ENCODE assay signal across 22 mouse cellular contexts in the genomic region with DNA sequence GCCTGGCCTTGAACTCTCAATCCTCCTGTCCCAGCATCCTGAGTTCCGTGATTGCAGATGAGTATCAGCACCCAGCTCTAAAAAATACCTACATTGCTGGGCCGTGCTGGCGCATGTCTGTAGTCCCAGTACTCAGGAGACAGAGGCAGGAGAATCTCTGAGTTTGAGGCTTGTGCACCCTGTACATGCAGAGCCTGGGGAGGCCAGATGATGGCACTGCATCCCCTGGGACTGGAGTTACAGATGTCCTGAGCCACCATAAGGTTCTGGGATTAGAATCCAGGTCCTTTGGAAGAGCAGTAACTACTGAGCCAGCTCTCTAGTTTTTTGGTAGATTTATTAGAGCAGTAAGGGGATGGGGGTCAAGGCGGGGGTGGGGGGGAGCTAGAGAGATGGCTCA. TPM values are rescaled to one million over a fixed set of nuclear protein-coding genes. Genes with fewer than 3 reads are reported as not detected.
A peak's percentile ranks its signal among the peaks of the same experiment; 100 is the strongest.
DNase-seq lines count a peak whose midpoint lies in the region; TF ChIP-seq lines count a peak whose summit lies in the region.
"Had no signal": no experiment of that assay in that cellular context is flagged by ENCODE, and none has a peak within 500 bp of the region (broad histone marks: within the 10 kb centered on the region; RNA-seq: fewer than 3 reads in every experiment).

No protein-coding gene starts in this region.

- no peak for DNase-seq in kidney, adult 2 months
- DNase-seq in kidney, postnatal 14 days, result no peak
- peak; percentile 74 for DNase-seq in ZHBTc4 (ENCODE audit: low read depth, low spot score)
- DNase-seq in c-Kit-positive CD71-positive TER-119-positive erythroid progenitor cells, embryonic 14.5 days (ENCODE audit: low spot score), result no peak
- DNase-seq: adrenal gland, postnatal 14 days; cerebellum, adult 18-20 months; cerebellum, adult 9-11 months; cerebellum, postnatal 36 days; forebrain, postnatal 0 days; gastrocnemius, adult 2 months; gastrocnemius, postnatal 36 days; heart, adult 11 months; heart, postnatal 14 days; kidney, adult 11 months had no signal

- no peak for TF ChIP-seq POLR2A in kidney, adult 2 months (IDR thresholded peaks at IDR 0.05; ENCODE audit: low read depth, low read length)
- TF ChIP-seq POLR2A in ES-Bruce4 (IDR thresholded peaks at IDR 0.05; ENCODE audit: insufficient read depth, low read length), result no peak

- no peaks in the 10 kb centered on the region for H3K27me3 ChIP-seq in kidney, adult 2 months (replicated peaks; ENCODE audit: control insufficient read depth, insufficient read depth, low read length)
- H3K27me3 ChIP-seq in E14TG2a.4 (ENCODE audit: insufficient read depth, low read length), result no peaks in the 10 kb centered on the region
- H3K27me3 ChIP-seq in ES-Bruce4 (ENCODE audit: control insufficient read depth, insufficient read depth, low read length, poor library complexity, severe bottlenecking), result no peaks in the 10 kb centered on the region
- H3K27me3 ChIP-seq: embryonic facial prominence, embryonic 13.5 days; forebrain, embryonic 13.5 days; heart, embryonic 15.5 days had no signal

- TF ChIP-seq CTCF in kidney, adult 2 months (conservative IDR thresholded peaks at IDR 0.05; ENCODE audit: insufficient read depth, insufficient read length, low read depth, low read length), result 0 out of 2 replicates have a peak, but pooled peaks have one; percentile 15
- TF ChIP-seq CTCF in E14TG2a.4 (conservative IDR thresholded peaks at IDR 0.05; ENCODE audit: low read length) (peak; percentile 45), ES-Bruce4 (IDR thresholded peaks at IDR 0.05; ENCODE audit: low read depth, low read length) (peak; percentile 69)

- H3K4me3 ChIP-seq in kidney, adult 2 months (ENCODE audit: insufficient read depth, low read depth, low read length), result no peak overlapping the region
- H3K4me3 ChIP-seq in E14TG2a.4 (replicated peaks; ENCODE audit: low read length) (peak overlapping the region; percentile 37), ES-Bruce4 (ENCODE audit: low read depth, low read length) (no peak overlapping the region)
- H3K4me3 ChIP-seq: embryonic facial prominence, embryonic 13.5 days; forebrain, embryonic 13.5 days; gastrocnemius, adult 2 months; heart, embryonic 10.5 days; heart, embryonic 15.5 days had no signal

- H3K36me3 ChIP-seq in kidney, adult 2 months (ENCODE audit: control insufficient read depth, insufficient read depth, low read length), result no peaks in the 10 kb centered on the region; the same call in 1 of the 2 replicates
- H3K36me3 ChIP-seq in E14TG2a.4 (ENCODE audit: insufficient read depth, low read length) (peaks cover 83% of the 10 kb centered on the region), ES-Bruce4 (ENCODE audit: control insufficient read depth, insufficient read depth, low read length, poor library complexity, severe bottlenecking) (no peaks in the 10 kb centered on the region; the same call in 1 of the 2 replicates)

- no peak overlapping the region for H3K27ac ChIP-seq in kidney, adult 2 months (ENCODE audit: insufficient read depth, low read depth, low read length)
- 0 out of 2 replicates have a peak overlapping the region, but pooled peaks have one; percentile 29 for H3K27ac ChIP-seq in ES-Bruce4 (ENCODE audit: insufficient read depth, low read length)
- H3K27ac ChIP-seq: embryonic facial prominence, embryonic 13.5 days; forebrain, embryonic 13.5 days; gastrocnemius, adult 2 months; heart, embryonic 10.5 days; heart, embryonic 15.5 days; hindbrain, embryonic 14.5 days had no signal

- H3K4me1 ChIP-seq in kidney, adult 2 months (ENCODE audit: control insufficient read depth, insufficient read depth, low read length), result no peaks in the 10 kb centered on the region
- peaks cover 61% of the 10 kb centered on the region for H3K4me1 ChIP-seq in E14TG2a.4 (replicated peaks; ENCODE audit: low read depth, low read length)
- H3K4me1 ChIP-seq in ES-Bruce4 (ENCODE audit: control insufficient read depth, insufficient read depth, low read length), result peaks cover 2% of the 10 kb centered on the region
- H3K4me1 ChIP-seq: embryonic facial prominence, embryonic 13.5 days; forebrain, embryonic 13.5 days; heart, embryonic 10.5 days; heart, embryonic 15.5 days had no signal

- TF ChIP-seq EP300 in ES-Bruce4 (IDR thresholded peaks at IDR 0.05; ENCODE audit: insufficient read depth, low read depth, low read length), result no peak

- WGBS in kidney, adult 2 months, result 99% methylated on average over 4 of the region's 4 CpGs

- H3K9me3 ChIP-seq in E14TG2a.4 (ENCODE audit: low read length) (no peaks in the 10 kb centered on the region), ES-Bruce4 (replicated peaks; ENCODE audit: control insufficient read depth, insufficient read depth, low read length, poor library complexity, severe bottlenecking) (no peaks in the 10 kb centered on the region)
- H3K9me3 ChIP-seq: embryonic facial prominence, embryonic 13.5 days; forebrain, embryonic 13.5 days; G1E; heart, embryonic 10.5 days; heart, embryonic 15.5 days had no signal

- H3K9ac ChIP-seq in ES-Bruce4 (ENCODE audit: low read depth, poor library complexity, severe bottlenecking), result peak overlapping the region; percentile 13; the same call in 1 of the 2 replicates
- H3K9ac ChIP-seq: embryonic facial prominence, embryonic 13.5 days; forebrain, embryonic 13.5 days; forebrain, postnatal 0 days; heart, embryonic 15.5 days; hindbrain, embryonic 14.5 days had no signal

RNA-seq across cellular contexts. Expression of gene Rpl12, which starts 20.9 kb away (rescaled TPM):
- 166 and 270 TPM in 2 replicates for polyA plus RNA-seq in kidney, adult 2 months (2012; rRNA removed)
- polyA plus RNA-seq in ES-Bruce4 (2011; ENCODE audit: insufficient read depth, insufficient read length, low read depth, missing spikeins), result 114 and 117 TPM in 2 replicates

RNA-seq across cellular contexts. Expression of gene Lrsam1, which starts 20.9 kb away (rescaled TPM):
- polyA plus RNA-seq in kidney, adult 2 months (2012; rRNA removed), result 12.0 and 15.5 TPM in 2 replicates
- polyA plus RNA-seq in ES-Bruce4 (2011; ENCODE audit: insufficient read depth, insufficient read length, low read depth, missing spikeins), result 14.7 and 17.0 TPM in 2 replicates

RNA-seq across cellular contexts. Expression of gene Slc2a8, which starts 41.4 kb away (rescaled TPM):
- polyA plus RNA-seq in kidney, adult 2 months (2012; rRNA removed), result 51.1 and 51.9 TPM in 2 replicates
- polyA plus RNA-seq in ES-Bruce4 (2011; ENCODE audit: insufficient read depth, insufficient read length, low read depth, missing spikeins), result 7.9 and 9.0 TPM in 2 replicates

Comparison
In these comparisons a context has a peak if more than half of its experiments do, and no peak if none do; other contexts are left out.
1. CTCF ChIP-seq: peak in every context shown above with its lines; median percentile 69 in ES-Bruce4; 45 in E14TG2a.4; 15 in kidney, adult 2 months.